Mouse (Mus musculus) heart, adult 2 months (tissue): Measurements from ENCODE around the gene Mavs.

Source experiments
- CTCF ChIP-seq: fragments of 200-600 bp; IDR thresholded peaks from 2 replicates; pipeline ENCODE4 v1.8.1; 2022; ENCODE audit warnings: antibody characterized with exemption, mild to moderate bottlenecking, moderate library complexity
- EP300 ChIP-seq: fragments of 200-500 bp; IDR thresholded peaks from 2 replicates; pipeline ENCODE4 v1.6.1; 2011; ENCODE audit warnings: low read depth, low read length, control low read depth; ENCODE audit not compliant: insufficient read depth

DNA sequence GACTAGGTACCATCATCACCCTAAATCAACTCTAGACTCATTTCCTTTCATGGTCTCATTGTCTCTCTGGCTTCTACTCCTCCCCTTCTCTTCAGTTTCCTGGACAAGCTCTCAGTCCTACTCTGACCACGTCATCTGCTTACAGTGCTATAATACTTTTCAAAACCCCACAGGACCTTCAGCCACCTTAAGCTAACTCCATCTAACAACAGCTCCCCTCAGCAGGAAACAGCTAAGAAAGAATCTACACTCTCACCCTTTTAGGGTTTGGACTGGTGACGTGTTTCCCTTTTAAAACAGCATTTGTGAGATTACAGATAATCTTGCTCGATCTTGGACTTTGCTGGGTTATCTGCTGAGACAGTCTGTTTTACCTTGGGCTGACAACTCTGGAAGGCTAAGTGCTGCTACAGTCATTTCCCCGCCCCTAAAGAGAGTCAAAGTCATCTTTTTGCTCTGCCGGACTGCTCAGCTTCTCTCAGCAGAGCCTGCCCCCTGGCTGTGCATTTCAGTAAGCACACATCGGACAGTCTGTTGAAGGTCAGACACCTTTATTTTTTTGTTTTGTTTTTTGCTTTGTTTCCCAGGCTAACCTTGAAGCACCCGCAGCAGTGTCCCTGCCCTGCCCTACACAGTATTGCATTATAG is 19.9 kb downstream of the Mavs start:
- peak; percentile 88 for TF ChIP-seq CTCF
- peak; percentile 78 for TF ChIP-seq EP300
